Comparison of ENCODE assay signal across 18 mouse cellular contexts in genomic region chr6:37282659-37283058, GRCm38 (mm10). TPM values are rescaled to one million over a fixed set of nuclear protein-coding genes. Genes with fewer than 3 reads are reported as not detected.
"Had no signal": no experiment of that assay in that cellular context is flagged by ENCODE, and none has a peak within 500 bp of the region (broad histone marks: within the 10 kb centered on the region; RNA-seq: fewer than 3 reads in every experiment).

No protein-coding gene starts in this region.

- ATAC-seq: liver, embryonic 12.5 days had no signal

- H3K9ac ChIP-seq: limb, embryonic 15.5 days; liver, embryonic 12.5 days; lung, embryonic 14.5 days; neural tube, embryonic 12.5 days had no signal

- H3K27ac ChIP-seq: kidney, postnatal 0 days; limb, embryonic 15.5 days; liver, embryonic 12.5 days; midbrain, embryonic 10.5 days; neural tube, embryonic 12.5 days had no signal

- H3K4me1 ChIP-seq: limb, embryonic 15.5 days; liver, embryonic 12.5 days; midbrain, embryonic 10.5 days; neural tube, embryonic 12.5 days had no signal

- H3K4me3 ChIP-seq: limb, embryonic 15.5 days; liver, embryonic 12.5 days; midbrain, embryonic 10.5 days; neural tube, embryonic 12.5 days had no signal

- DNase-seq: kidney, adult 9 months; kidney, postnatal 36 days; layer of hippocampus, adult 9-11 months; layer of hippocampus, postnatal 36 days; lung, embryonic 14.5 days; lung, postnatal 10 days; lung, postnatal 4 days; retina, postnatal 1 day; right cerebral cortex, postnatal 4 days; spleen, adult 18-20 months; thymus, adult 18-20 months; thymus, postnatal 25 days had no signal

- H3K27me3 ChIP-seq: limb, embryonic 15.5 days; liver, embryonic 12.5 days; neural tube, embryonic 12.5 days had no signal

- H3K9me3 ChIP-seq: limb, embryonic 15.5 days; liver, embryonic 12.5 days; midbrain, embryonic 10.5 days; neural tube, embryonic 12.5 days had no signal

- H3K36me3 ChIP-seq: limb, embryonic 15.5 days; liver, embryonic 12.5 days; midbrain, embryonic 10.5 days; neural tube, embryonic 12.5 days had no signal

- H3K4me2 ChIP-seq: limb, embryonic 15.5 days; liver, embryonic 12.5 days; lung, embryonic 14.5 days; neural tube, embryonic 12.5 days had no signal

RNA-seq across cellular contexts. Expression of gene Dgki, which starts 17.3 kb away (rescaled TPM):
- total RNA-seq: neutrophil, adult 5-6 weeks had no signal
